Mouse (Mus musculus): Measurements from ENCODE around the gene Dnah8. TPM values are rescaled to one million over a fixed set of nuclear protein-coding genes. Genes with fewer than 3 reads are reported as not detected.
A peak's percentile ranks its signal among the peaks of the same experiment; 100 is the strongest.
"Not testable (repeated sequence)": the region's sequence is repeated elsewhere in the genome, so short reads cannot be mapped to it uniquely, and the experiment has no call there.

Dnah8 gene
- total RNA-seq, 2 experiments from 2014 or later = 1.9 to 2.0 TPM

GRCm38 (mm10) chr17:30609305-30609979 lies 14.7 kb upstream of the Dnah8 start:
- peak; percentile 36 for DNase-seq

DNA sequence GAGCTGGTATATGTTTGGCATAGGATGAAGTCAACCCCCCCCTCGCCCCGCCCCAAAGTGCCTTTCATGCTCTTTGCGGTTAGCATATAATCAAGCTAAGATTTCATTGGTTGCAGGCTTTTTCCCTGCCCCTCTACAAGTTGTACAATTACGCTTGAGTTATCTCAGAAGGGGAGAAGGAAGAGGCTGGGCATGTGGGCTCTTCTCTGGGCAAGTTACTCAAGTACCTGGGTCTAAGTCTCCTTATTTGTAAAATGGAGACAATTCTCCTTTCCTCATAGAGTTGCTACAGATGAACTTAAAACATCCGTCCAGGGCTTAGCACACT lies 14.2 kb upstream of the Dnah8 start:
- DNase-seq = no peak

DNA sequence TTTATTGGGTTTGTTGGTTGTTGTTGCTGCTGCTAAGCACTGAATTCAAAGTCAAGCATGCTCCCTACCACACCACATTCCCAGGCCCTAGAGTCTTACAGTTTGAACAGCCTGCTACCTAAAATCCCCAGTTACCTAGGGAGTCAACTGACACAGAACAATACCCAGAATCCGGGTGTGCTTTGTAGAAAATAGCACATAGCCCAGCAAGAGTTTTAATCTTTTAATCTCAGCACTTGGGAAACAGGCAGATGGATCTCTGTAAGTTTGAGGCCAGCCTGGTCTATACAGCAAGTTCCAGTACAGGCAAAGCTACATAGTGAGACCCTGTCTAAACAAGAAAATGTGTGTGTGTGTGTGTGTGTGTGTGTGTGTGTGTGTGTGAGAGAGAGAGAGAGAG lies 13.4 kb upstream of the Dnah8 start:
- no peak for DNase-seq

DNA sequence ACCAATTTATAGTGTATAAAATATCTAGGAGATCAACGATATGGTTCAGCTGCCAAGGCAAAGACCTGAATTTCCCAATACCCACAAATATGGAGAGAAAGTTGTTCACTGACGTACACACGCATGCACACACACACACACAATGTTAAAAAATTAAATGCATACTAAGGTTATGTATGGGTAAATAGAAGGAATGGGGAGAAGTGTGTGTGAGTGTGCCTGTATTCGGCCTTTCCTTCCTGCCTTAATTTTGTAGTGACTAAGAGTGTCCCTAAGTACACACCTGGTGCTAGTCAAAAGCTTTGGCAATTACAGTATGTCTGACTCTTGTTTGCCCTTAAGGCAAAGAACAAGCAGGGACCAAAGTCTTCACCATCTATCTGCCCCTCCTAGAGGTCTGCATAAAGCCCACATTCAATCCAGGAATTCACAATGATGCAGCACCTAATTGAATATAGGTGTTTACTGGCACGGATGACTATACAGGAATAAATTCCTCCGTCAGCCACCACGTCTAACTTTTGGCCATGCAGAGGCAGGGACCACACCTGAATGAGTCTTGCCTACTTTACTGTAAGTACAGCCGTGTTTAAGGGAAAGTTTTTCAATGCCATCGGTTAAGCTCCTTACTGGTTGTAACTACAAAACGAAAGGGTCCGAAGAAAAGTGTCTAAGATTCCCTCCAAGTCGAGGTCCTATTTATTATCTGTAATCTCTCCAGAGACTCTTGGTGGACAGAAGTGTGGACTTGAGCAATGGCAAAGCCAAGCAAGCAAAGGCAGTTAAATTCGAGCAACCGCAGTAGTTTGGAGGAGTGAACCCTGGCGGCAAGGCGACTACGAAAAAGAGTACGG lies 12.7 kb upstream of the Dnah8 start:
- no peak for DNase-seq

DNA sequence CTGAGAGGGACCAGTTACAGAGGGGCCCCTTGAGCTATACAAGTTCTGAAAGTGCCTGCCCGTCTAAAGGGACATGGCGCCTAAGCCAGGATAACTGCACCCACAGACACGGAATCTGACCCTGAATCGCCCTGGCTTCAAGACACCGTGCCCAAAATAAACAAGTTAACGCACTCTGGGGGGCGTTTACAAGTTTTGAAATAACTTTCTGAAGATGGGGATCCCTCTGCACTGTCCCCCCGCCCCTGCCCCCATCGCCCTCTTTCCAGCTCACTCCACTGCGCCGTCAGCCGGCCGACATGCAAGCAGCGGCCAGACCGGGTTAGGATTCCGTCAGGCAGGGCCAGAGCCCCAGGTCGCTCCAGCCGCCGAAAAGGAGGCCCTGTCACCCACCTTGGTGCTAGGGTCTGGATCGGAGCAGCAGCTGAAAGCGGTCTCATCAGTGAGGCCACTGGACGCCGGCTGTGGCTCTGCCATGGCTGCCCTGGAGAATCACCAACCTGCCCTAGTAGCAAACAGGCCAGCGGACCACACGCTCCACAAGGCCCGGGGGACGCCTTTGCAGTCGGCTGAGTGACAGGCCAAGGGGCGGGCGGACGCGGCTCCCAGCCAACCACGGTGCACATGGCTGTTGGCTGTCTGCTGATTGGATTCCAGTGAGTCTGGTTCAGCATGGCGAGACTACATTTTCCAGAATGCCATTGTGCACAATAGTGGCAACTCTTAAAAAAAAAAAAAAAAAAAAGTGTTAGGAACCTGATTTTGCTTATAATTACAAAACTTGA lies 11.9 kb upstream of the Dnah8 start:
- DNase-seq = peak; percentile 100

GRCm38 (mm10) chr17:30613350-30613749 lies 10.8 kb upstream of the Dnah8 start:
- DNase-seq = no peak

DNA sequence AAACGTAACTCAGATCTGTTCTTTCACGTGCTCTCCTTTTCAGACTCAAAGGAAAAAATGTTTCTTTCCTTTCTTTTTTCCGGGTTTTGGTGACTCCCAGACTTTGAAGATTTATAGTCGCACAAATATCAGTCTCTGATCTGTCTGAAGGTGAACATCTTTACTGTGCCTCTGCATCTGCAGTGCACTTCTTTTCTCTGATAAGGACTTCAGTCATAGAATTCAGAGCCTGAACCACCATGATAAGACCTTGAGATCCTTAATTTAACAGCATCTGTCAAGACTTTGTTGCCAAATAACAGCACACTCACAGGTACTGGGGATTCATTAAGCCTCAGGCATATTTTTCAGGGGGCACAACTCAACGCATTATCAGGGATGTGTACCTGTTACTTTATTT lies 8.0 kb upstream of the Dnah8 start:
- no peak for DNase-seq

DNA sequence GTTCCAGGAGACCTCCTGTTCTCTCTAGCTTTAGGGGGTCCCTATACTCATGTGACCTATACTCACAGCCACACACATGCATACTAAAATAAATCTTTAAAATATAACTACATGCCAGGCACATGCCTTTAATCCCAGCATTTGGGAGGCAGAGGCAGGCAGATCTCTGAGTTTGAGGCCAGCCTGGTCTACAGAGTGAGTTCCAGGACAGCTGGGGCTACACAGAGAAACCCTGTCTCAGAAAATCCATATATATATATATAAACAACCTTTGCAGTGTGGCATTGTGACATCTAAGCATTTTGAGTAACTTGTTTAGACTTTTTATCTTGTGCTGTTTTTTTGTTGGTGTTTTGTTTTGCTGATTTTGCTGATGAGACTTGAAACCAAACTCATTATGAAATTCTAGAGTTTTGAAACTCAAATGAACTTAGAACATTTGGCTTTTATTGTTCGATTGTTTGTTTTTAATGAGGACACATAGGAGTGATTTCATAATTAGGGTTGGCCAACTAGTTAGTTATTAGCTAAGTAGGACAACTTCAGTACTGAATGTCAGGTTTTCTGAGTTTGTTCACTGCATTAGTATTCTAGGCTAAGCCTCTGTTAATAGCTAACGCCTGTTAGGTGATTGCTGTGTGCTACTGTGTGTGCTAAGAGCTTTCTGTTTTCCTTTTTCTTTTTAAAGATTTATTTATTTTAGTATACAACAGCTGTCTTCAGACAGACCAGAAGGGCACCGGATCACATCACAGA lies 5.8 kb upstream of the Dnah8 start:
- no peak for DNase-seq

DNA sequence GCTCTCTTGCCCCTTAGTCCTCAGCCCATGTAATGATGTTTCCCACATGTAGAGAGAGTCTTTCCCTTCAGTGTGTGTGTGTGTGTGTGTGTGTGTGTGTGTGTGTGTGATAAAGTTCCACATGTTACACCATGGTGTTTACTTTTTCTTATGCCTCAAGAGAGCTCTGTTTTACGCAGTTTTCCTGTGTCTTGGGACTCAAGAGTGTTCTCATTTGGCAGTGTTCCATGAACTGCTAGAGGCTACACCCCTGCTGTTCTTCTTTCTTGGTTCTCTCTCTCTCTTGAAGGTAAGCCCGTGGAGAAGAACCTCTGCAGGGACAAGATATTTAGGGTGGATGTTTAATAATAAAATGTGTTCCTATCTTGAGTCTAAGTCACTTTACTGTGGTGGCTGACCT lies 5.0 kb upstream of the Dnah8 start:
- no peak for DNase-seq

DNA sequence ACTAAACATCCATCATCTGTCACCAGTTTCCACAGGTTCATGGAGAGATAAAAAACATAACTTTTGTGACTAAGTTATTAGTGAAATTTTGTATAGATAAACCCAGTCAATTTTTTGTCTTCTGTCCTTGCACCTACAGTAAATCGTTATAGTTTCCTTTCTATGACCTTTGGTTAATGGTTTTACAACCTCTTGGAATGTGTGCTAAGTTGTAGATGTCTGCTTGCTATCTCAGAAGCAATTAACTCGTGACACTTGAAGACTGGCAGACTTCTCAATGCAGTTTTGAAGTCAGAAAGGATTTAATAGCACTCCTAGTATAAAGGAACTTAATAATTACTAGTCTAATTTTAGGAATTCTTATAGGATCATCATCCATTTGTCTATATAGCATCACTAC lies 3.6 kb upstream of the Dnah8 start:
- DNase-seq = no peak

GRCm38 (mm10) chr17:30621450-30621849 lies 2.7 kb upstream of the Dnah8 start:
- no peak for DNase-seq

DNA sequence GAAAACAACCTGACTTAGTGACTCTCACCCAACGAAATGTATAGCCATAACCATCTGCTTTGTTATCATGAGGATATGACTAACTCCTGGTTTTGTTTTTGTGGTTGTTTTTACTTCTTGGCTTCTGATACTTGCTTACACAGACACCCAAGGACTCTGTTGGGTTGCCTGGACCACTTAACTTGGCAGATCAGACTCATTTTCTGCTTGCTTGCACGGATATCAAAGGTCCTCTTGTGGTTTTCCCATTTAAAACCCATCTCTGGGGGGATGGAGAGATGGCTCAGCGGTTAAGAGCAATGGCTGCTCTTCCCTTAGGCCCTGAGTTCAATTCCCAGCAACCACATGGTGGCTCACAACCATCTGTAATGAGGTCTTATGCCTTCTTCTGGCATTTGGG lies 954 bp upstream of the Dnah8 start:
- no peak for DNase-seq

GRCm38 (mm10) chr17:30626719-30627118 lies 2.6 kb downstream of the Dnah8 start, which contains the start of gene Glo1:
Gene Glo1, minus strand, starts transcription at chr17:30626871.
- DNase-seq = not testable (repeated sequence)

GRCm38 (mm10) chr17:30635367-30635766 lies 11.2 kb downstream of the Dnah8 start:
- peak; percentile 62 for DNase-seq

DNA sequence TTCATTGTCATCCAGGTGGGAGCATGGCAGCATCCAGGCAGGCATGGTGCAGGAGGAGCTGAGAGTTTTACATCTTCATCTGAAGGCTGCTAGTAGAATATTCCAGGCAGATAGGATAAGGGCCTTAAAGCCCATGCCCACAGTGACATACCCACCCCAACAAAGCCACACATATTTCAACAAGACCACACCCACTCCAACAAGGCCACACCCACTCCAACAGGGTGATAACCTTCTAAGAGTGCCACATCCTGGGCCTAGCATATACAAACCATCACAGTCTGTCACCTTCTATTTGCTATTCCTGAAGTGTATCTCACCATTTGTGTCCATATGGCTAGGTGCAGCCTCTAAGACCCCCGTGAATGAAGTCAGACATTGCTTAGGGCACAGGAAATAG lies 13.6 kb downstream of the Dnah8 start:
- no peak for DNase-seq

DNA sequence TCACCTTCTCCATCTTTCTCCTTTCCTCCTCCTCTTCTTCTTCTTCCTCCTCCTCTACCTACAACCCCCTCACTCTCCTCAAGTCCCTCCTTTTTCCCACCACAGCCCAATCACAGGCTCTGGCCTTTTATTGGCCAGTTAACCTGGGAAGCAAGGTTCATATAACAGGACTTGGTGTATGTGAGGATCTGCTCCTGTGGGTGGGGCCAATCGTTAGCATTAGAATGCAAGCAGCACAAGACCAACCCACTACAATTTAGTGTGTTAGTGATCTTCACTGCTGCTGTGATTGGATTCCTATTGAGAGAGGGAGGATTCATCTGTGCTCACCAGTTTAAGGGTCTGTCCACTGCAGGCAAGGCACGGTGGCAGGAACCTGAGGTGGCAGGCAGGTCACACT lies 14.8 kb downstream of the Dnah8 start:
- no peak for DNase-seq

- no peak for DNase-seq
Measured at GRCm38 (mm10) chr17:30640896-30641295, 16.7 kb downstream of the Dnah8 start.

DNA sequence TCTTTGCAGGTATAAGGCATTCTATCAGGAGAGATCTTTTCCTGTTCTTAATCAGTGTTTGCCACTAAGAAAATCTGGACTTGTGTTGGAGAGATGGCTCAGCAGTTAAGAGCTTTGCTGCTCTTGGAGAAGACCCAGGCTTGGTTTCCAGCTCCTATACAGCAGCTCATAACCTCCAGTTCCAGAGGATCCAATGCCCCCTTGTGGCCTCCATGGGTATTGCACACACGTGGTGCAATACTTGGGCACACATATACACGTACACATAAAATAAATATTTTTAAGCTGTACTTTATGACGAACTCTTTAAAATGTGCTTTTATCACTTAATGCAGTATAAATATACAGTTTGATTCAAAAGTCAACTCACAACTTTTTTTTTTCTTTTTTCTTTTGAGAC lies 24.6 kb downstream of the Dnah8 start:
- no peak for DNase-seq

- no peak for DNase-seq
Measured at GRCm38 (mm10) chr17:30653010-30653409, 28.9 kb downstream of the Dnah8 start.

DNA sequence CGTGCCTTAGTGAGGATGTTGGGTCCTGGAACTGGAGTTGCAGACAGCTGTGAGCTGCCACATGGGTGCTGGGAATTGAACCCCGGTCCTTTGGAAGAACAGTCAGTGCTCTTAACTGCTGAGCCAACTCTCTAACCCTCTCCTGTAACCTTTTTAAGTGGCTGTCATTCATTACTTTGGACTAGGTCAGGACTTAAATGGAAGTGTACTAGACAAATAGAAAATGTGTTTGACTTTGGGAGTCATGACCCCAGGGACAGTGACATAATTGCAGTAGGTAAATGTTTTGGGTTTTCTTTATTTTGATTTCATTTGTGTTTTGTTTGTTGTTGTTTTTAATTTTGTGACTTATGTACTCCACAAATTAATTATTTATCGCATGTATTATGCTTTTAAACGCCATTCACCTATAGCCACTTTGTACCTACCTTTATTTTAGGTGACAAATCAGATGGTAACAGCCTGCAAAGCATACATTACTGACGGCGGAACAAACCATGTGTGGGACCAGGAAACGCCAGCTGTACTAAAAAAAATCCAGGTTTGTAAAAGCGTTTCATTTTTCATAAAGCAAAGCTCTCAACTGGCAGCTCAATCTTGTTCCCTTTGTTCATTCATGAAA lies 33.5 kb downstream of the Dnah8 start:
- no peak for DNase-seq

DNA sequence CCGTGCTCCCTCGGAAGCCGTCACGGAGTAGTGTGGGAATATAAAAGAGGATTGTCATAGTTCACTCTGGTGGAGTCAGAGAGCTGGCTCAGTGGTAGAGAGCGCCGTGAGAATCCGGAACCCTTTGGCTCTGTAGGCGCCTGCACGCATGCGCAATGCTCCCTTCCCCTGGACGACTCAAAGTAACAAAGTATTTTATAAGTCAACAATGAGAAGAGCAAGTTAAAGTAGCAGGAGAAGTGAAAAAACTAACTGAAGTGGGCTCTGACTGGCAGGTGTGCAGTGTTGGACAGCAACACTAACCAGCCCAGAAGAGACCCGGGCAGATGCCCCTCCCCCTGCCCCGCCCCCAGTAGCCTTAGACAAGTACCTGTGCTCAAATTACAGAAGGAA lies 34.0 kb downstream of the Dnah8 start:
- peak; percentile 69 for DNase-seq

DNA sequence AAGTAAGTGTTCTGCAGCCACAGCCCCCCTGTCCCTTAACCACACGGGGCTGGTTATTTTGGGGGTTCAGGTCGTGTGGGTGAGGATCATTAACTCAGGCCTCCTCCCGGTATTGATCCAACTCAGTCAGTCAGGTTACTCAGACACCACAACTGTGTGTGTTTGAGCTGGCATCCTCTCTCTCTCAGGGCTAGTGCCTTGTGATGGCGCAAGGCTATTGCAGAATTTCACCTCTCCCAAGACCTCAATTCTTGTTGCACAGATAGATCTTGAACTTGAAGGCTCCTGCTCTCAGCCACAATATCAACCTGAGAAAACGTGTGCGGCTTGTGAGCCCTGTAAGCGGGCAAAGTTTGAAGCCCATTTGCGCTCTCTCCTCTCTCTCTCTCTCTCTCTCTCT lies 38.0 kb downstream of the Dnah8 start:
- DNase-seq = no peak
